Mouse (Mus musculus): ENCODE measurements at regions not wholly inside any gene's neighbourhood (a gene's known extent, or its start where the extent isn't known, plus 50 kb on each side); places are given as distances from the start of the nearest gene placed in this dataset.
A peak's percentile ranks its signal among the peaks of the same experiment; 100 is the strongest.
"Not testable (repeated sequence)": the region's sequence is repeated elsewhere in the genome, so short reads cannot be mapped to it uniquely, and the experiment has no call there.

DNA sequence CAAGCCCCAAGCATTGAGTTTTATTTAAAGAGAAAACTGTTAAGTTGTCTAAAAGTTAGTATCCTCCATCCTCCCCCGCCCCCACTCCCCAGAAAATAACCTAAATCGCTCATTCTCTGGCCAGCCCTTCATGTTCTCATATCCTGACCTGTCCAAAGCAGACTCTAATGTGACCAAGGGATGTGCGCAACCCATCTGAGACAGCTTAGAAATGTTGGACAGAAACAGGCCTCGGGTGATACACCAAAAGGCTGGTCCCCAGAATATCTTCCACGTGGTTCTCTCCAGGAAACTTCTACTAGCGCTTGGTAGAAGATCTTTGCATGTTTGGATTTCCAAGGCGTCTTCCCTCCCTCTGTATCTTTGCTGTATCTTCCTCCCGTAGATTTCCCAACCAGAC is 482.8 kb downstream of the Tns1 start:
- ATAC-seq (replicated peaks; ENCODE audit: insufficient number of reproducible peaks, insufficient read depth, low FRiP score, low read depth), result no peak
- no peak overlapping the region for H3K4me2 ChIP-seq
- no peak overlapping the region for H3K27ac ChIP-seq
- H3K9me3 ChIP-seq (replicated peaks), result no peaks in the 10 kb centered on the region
- no peaks in the 10 kb centered on the region for H3K36me3 ChIP-seq
- no peak overlapping the region for H3K4me3 ChIP-seq
- H3K27me3 ChIP-seq, result no peaks in the 10 kb centered on the region
- H3K9ac ChIP-seq, result no peak overlapping the region
- WGBS, result 87% methylated on average over 8 of the region's 8 CpGs
- H3K4me1 ChIP-seq (replicated peaks), result peaks cover 14% of the 10 kb centered on the region

DNA sequence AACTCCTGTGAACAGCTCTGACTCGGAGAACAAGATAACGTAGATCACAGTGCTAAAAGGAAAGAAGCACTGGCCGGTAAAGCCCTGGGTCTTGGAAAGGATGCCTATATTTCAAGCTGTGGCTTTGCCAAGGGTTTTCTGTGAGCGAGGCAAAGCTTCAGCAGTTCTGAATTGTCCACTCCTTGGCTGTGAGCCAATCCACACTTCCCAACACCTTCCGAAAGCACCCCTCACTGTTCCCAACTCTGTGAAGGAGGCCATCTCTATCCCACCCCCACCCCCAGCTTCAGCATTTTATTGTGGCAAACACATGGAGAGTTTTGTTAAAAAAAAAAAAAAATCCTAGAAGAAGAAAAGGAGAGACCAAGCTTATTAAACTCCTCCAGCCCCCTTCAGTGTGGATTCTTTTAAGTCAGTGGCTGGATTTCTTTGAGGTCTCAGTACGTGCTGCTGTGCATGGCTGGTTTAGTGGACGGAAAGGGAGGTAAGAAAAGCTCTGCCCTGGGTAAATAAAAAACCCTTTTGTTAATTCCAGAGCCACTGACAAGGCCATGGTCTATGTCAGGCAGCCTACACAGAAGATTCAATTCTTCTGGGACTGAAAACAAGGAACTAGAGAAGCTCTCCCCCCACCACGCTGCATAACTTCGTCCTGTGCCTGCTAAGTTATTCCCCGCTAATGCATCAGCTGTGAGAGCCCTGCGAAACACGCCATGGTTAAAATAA is 483.4 kb downstream of the Tns1 start:
- H3K27ac ChIP-seq, result peak overlapping the region; percentile 56
- 0 out of 2 replicates have a peak, but pooled peaks have one; percentile 22 for ATAC-seq (replicated peaks; ENCODE audit: insufficient number of reproducible peaks, insufficient read depth, low FRiP score, low read depth)
- H3K36me3 ChIP-seq, result no peaks in the 10 kb centered on the region
- H3K9me3 ChIP-seq (replicated peaks), result no peaks in the 10 kb centered on the region
- H3K4me1 ChIP-seq (replicated peaks), result peaks cover 14% of the 10 kb centered on the region
- no peak overlapping the region for H3K4me3 ChIP-seq
- 46% methylated on average over 12 of the region's 12 CpGs for WGBS
- peak overlapping the region; percentile 12 for H3K4me2 ChIP-seq
- no peak overlapping the region for H3K9ac ChIP-seq
- no peaks in the 10 kb centered on the region for H3K27me3 ChIP-seq

DNA sequence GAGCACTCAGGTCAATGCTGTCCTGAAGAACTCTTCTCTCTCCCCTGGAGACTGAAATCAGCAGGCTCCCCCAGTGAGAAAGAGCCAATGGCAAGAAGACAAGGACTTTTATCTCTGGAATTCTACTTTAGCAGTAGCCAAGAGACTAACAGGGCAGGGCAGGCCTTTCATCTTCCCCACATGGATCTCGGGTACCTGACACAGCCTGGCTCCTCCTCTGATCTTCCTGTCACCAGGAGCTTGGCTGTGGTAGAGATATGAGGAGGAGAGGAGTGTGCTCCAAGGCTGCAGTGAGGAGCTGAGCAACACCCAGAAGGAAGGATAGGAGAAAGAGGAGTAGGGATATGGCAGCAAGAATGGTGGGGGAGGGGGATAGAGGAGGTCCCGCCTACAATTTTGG is 488.5 kb downstream of the Tns1 start:
- no peak overlapping the region for H3K4me2 ChIP-seq
- WGBS, result 29% methylated on average over 2 of the region's 2 CpGs
- H3K4me1 ChIP-seq (replicated peaks), result 0 out of 2 replicates have a peak, but pooled peaks cover 7% of the 10 kb centered on the region
- H3K9me3 ChIP-seq (replicated peaks), result no peaks in the 10 kb centered on the region
- no peak overlapping the region for H3K9ac ChIP-seq
- H3K4me3 ChIP-seq, result no peak overlapping the region
- ATAC-seq (replicated peaks; ENCODE audit: insufficient number of reproducible peaks, insufficient read depth, low FRiP score, low read depth), result no peak
- H3K36me3 ChIP-seq, result no peaks in the 10 kb centered on the region
- no peak overlapping the region for H3K27ac ChIP-seq
- H3K27me3 ChIP-seq, result no peaks in the 10 kb centered on the region

DNA sequence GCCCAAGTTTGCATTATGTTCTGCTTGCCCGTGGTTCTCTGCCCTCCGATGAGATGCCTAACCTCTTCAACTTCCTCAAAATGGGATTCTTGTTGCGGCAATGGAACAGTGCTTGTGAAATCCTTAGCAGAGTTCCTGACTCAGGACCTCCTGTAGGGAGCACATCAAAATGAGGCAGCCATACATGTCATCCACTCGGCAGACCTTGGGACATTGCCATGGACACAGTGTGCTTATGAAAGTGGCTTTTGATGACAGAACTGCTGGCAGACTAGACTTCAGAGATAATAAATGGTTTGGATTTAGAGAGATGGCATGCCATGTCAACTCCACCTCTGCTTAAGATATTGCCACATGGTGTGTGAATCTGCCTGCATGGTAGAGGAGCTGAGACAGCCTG is 489.4 kb downstream of the Tns1 start:
- H3K36me3 ChIP-seq, result no peaks in the 10 kb centered on the region
- H3K9me3 ChIP-seq (replicated peaks), result no peaks in the 10 kb centered on the region
- H3K4me2 ChIP-seq, result no peak overlapping the region
- no peak overlapping the region for H3K27ac ChIP-seq
- 79% methylated on average over 4 of the region's 4 CpGs for WGBS
- no peak overlapping the region for H3K4me3 ChIP-seq
- H3K4me1 ChIP-seq (replicated peaks), result 0 out of 2 replicates have a peak, but pooled peaks cover 4% of the 10 kb centered on the region
- H3K27me3 ChIP-seq, result no peaks in the 10 kb centered on the region
- H3K9ac ChIP-seq, result no peak overlapping the region
- ATAC-seq (replicated peaks; ENCODE audit: insufficient number of reproducible peaks, insufficient read depth, low FRiP score, low read depth), result no peak

DNA sequence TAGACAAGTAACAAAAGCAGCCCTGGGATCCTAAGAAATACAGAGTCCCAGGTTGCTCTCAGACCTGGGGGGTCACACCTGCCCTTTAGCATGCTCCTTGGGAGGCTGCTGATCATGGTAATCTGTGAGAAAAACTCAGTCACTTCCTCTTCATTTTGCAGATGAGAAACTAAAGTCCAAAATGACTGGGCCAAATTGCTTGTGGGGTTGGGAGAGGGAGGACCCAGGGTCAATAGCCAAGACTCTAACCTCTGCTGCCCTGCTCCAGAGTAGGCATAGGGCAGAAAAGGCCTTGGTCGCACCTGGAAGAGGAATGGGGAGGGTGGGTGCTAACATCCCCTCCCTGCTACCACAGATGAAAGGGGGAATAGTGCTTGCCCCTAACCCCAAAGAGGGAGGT is 491.2 kb downstream of the Tns1 start:
- no peak overlapping the region for H3K27ac ChIP-seq
- 94% methylated on average over 1 of the region's 1 CpGs for WGBS
- H3K9me3 ChIP-seq (replicated peaks), result no peaks in the 10 kb centered on the region
- H3K36me3 ChIP-seq, result no peaks in the 10 kb centered on the region
- no peak for ATAC-seq (replicated peaks; ENCODE audit: insufficient number of reproducible peaks, insufficient read depth, low FRiP score, low read depth)
- no peak overlapping the region for H3K4me2 ChIP-seq
- 0 out of 2 replicates have a peak, but pooled peaks cover 4% of the 10 kb centered on the region for H3K4me1 ChIP-seq (replicated peaks)
- no peak overlapping the region for H3K4me3 ChIP-seq
- no peak overlapping the region for H3K9ac ChIP-seq
- no peaks in the 10 kb centered on the region for H3K27me3 ChIP-seq

DNA sequence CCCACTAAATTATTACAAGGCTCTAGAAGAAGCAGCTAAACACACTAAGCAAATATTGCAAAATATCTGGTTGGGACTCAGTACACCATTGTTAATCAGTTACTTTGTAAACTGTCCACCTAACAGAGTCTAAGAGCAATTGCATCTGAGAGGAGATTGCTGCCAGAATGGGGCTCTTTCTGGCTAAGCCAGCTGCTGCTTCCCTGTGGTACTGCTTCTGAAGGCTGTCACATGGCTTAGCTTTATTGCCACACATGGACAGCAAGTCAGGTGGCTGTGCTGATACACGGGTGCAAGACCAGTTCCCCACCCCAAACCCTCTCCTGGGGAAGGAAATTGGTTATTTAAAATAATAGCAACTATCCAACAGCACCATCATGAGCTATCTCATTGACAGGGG is 493.9 kb downstream of the Tns1 start:
- Histone ChIP-seq H3K27me3 (no peaks in the 10 kb centered on the region), H3K36me3 (no peaks in the 10 kb centered on the region), H3K4me3 (no peak overlapping the region), H3K27ac (no peak overlapping the region), H3K9me3 (replicated peaks) (no peaks in the 10 kb centered on the region), H3K9ac (no peak overlapping the region), H3K4me2 (no peak overlapping the region), H3K4me1 (replicated peaks) (0 out of 2 replicates have a peak, but pooled peaks cover 4% of the 10 kb centered on the region)
- ATAC-seq (replicated peaks; ENCODE audit: insufficient number of reproducible peaks, insufficient read depth, low FRiP score, low read depth), result no peak
- 45% methylated on average over 1 of the region's 1 CpGs for WGBS

DNA sequence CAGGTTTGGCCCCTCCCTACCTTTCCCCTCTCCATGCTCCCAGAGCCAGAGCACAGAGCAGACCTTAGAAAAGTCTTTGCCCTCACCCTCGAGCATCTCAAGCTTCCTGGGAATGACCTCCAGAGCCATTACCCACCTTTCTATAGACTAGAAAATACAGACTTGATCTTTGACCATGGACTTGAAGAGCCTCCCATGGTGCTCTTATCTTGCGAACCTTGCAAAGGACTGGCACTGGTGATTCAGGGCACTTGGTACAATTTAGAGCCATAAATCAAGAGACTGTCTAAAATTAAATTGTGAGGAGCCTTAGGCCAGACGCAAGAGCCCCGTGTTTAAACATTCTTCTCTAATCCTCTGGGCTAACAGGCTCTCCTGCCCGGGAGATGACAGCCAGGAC is 498.9 kb downstream of the Tns1 start:
- WGBS, result 67% methylated on average over 5 of the region's 5 CpGs
- Histone ChIP-seq H3K9me3 (replicated peaks) (no peaks in the 10 kb centered on the region), H3K27me3 (no peaks in the 10 kb centered on the region), H3K9ac (no peak overlapping the region), H3K4me1 (replicated peaks) (no peaks in the 10 kb centered on the region), H3K27ac (no peak overlapping the region), H3K4me2 (no peak overlapping the region), H3K36me3 (no peaks in the 10 kb centered on the region), H3K4me3 (no peak overlapping the region)
- ATAC-seq (replicated peaks; ENCODE audit: insufficient number of reproducible peaks, insufficient read depth, low FRiP score, low read depth), result no peak

DNA sequence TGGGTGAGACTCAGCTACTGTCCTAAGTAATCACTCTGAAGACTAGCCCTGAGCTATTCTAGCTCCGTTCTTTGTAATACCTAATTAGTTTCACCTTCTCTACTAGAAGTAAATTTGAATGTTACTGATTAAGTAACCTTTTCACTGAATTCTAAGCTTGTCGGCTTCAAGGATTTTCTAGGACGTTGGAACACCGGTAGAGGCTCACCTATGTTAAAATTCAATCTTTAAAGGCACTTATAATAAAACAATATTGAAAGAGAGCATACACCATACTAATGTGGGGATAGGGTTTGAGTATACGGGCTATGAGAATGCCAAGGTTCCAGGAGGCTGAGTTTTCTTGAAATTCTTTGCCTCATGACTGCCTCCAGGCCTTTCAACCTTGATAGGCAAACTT is 503.1 kb downstream of the Tns1 start:
- H3K27ac ChIP-seq; H3K9me3 ChIP-seq (replicated peaks); H3K27me3 ChIP-seq; ATAC-seq (replicated peaks; ENCODE audit: insufficient number of reproducible peaks, insufficient read depth, low FRiP score, low read depth); H3K4me3 ChIP-seq; H3K4me1 ChIP-seq (replicated peaks); H3K9ac ChIP-seq; H3K4me2 ChIP-seq; H3K36me3 ChIP-seq: not testable (repeated sequence)
- WGBS, result 90% methylated on average over 5 of the region's 5 CpGs

DNA sequence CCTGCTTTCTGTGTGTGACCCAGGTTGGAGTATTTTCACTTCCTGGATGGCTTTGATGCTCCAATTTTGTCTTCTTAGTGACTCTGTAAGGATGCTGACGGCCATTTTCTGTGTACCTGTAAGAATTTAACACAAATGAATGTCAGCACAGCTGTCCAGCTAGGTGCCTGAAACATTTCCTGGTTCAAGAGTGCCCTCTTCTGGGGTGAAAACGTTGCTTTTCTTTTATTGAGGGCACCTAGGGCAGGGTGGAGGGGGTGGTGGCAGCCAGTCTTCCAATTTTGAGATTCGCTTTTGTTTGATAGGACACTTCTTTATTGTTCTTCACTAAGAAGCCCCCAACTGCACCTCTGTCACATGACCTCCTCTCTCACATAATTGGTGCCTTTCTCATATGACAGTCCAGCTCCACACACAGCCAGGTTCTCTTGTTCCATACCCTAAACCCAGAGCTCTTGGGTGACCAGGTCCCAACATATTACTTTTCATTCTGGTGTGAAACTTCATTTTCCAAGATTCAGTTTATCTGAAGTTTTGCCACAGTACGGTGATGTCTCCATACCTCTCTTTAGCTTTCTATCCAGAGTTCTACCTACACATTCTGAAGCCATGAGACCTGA is 505.6 kb downstream of the Tns1 start:
- WGBS, result 40% methylated on average over 4 of the region's 4 CpGs
- Histone ChIP-seq H3K27me3 (no peaks in the 10 kb centered on the region), H3K9ac (no peak overlapping the region), H3K4me3 (no peak overlapping the region), H3K36me3 (no peaks in the 10 kb centered on the region), H3K4me2 (no peak overlapping the region), H3K27ac (no peak overlapping the region), H3K4me1 (replicated peaks) (no peaks in the 10 kb centered on the region), H3K9me3 (replicated peaks) (no peaks in the 10 kb centered on the region)
- ATAC-seq (replicated peaks; ENCODE audit: insufficient number of reproducible peaks, insufficient read depth, low FRiP score, low read depth), result no peak

DNA sequence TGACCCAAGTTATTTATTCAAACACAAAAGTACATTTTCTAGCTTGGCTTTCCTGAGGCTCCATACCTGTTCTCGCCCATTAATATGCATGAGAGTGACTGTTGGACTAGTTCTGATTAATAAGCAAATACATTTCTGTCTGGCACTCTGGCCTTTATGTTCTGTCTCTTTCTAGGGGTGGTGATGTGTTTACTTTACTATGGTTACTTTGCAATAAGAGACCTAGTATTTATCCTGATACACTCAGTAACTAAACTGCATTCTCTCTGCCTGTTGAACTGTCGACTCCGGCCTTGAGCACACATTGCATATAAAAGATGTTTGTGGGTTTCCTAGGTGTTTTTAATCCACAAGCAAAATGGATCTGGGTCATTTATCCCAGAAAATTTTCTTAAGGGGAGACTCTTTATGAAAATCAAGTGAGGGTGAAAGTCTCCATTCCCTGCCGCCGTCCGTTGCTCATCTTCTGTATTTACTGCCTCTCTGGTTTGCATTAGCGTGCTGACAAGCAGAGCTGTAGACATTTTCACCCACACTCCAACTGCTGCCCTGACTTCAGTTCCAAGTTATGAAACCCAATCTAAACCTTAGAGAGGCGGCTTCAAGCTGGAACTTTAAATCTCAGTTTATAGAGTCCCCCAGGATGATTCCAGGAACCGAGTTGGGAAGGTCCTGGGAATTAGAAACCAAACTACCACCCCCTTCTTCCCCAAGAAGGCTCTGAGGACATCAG is 530.4 kb downstream of the Tns1 start:
- no peak overlapping the region for H3K9ac ChIP-seq
- H3K27ac ChIP-seq, result no peak overlapping the region
- H3K36me3 ChIP-seq, result no peaks in the 10 kb centered on the region
- ATAC-seq (replicated peaks; ENCODE audit: insufficient number of reproducible peaks, insufficient read depth, low FRiP score, low read depth), result no peak
- no peak overlapping the region for H3K4me2 ChIP-seq
- H3K4me1 ChIP-seq (replicated peaks), result no peaks in the 10 kb centered on the region
- H3K4me3 ChIP-seq, result no peak overlapping the region
- 80% methylated on average over 9 of the region's 9 CpGs for WGBS
- H3K9me3 ChIP-seq (replicated peaks), result no peaks in the 10 kb centered on the region
- H3K27me3 ChIP-seq, result no peaks in the 10 kb centered on the region

DNA sequence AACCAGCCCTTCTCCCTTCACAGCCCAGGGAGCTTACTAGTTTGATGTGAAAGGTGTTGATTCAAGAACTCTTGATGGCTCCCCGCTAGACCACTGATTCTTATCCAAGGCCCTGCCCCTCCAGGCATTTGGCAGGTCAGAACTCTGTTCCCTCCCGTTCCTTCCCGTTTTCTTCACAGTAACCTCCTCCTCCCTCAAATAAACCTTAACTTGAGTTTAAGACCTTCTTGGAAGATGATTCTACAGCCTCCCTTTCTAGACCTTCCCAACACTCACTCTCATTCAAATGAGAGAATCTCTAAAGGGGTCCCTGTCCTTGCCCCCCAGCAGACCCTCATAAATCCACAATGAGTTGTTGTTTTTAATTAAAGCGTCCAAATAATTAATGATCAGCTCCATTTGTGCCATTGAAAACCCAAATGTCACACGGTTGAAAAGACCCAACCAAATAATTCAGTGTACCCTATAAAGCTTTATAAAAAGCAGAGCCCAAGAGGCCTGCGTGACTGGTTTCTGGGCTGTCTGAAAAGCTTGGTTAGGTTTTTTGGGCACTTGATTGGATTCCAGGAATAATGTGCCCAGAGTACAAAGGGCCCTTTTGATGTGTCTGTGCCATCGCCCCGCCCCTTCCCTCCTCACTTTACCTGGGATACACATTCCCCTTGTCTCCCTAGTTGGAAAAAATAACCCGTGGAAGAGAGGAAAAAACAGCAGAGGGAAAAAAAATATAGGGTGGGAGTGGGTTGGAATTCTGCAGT is 532.7 kb downstream of the Tns1 start:
- ATAC-seq (replicated peaks; ENCODE audit: insufficient number of reproducible peaks, insufficient read depth, low FRiP score, low read depth), result no peak

More for the DNA sequence above, 532.7 kb downstream of the Tns1 start:
- Histone ChIP-seq H3K4me1 (replicated peaks) (no peaks in the 10 kb centered on the region), H3K36me3 (no peaks in the 10 kb centered on the region), H3K9me3 (replicated peaks) (no peaks in the 10 kb centered on the region), H3K9ac (no peak overlapping the region), H3K4me3 (no peak overlapping the region), H3K27ac (no peak overlapping the region), H3K4me2 (no peak overlapping the region), H3K27me3 (no peaks in the 10 kb centered on the region)
- WGBS, result 68% methylated on average over 9 of the region's 9 CpGs

Measured in heart, embryonic 15.5 days (tissue).